Mouse (Mus musculus) hindbrain, postnatal 0 days (tissue): ENCODE data around the gene Lrch4. TPM values are rescaled to one million over a fixed set of nuclear protein-coding genes. Genes with fewer than 3 reads are reported as not detected.
A peak's percentile ranks its signal among the peaks of the same experiment; 100 is the strongest.

Source experiments
- ATAC-seq: fragments of 200-750 bp; cut with Nextera tagmentation; 2 replicates; pipeline ENCODE4 v1.8.0; 2017; ENCODE audit warnings: mild to moderate bottlenecking, moderate TSS enrichment, moderate library complexity
- DNase-seq: peaks from one replicate; pipeline ENCODE4 v3.0.0-alpha.2; 2015; ENCODE audit warnings: low spot score
- H3K27ac ChIP-seq: fragments of 300-500 bp; sonication (generic); 2 replicates; pipeline ENCODE4 v1.5.1; 2014; ENCODE audit warnings: mild to moderate bottlenecking
- H3K27me3 ChIP-seq: fragments of 300-500 bp; sonication (generic); 2 replicates; pipeline ENCODE4 v1.6.1; 2014; ENCODE audit warnings: low read length, mixed read lengths; ENCODE audit not compliant: insufficient read depth
- H3K36me3 ChIP-seq: fragments of 300-500 bp; sonication (generic); 2 replicates; pipeline ENCODE4 v1.6.1; 2014; ENCODE audit warnings: low read length, mixed read lengths; ENCODE audit not compliant: insufficient read depth
- H3K4me1 ChIP-seq: fragments of 300-500 bp; sonication (generic); 2 replicates; pipeline ENCODE4 v1.6.1; 2014; ENCODE audit warnings: antibody characterized with exemption, low read length, mixed read lengths; ENCODE audit not compliant: insufficient read depth
- H3K4me2 ChIP-seq: fragments of 300-500 bp; sonication (generic); 2 replicates; pipeline ENCODE4 v1.6.1; 2014; ENCODE audit warnings: low read depth, mild to moderate bottlenecking, low read length, moderate library complexity, mixed read lengths
- H3K4me3 ChIP-seq: fragments of 300-500 bp; sonication (generic); 2 replicates; pipeline ENCODE4 v1.5.1; 2014; ENCODE audit warnings: low read length
- H3K9ac ChIP-seq: fragments of 300-500 bp; sonication (generic); replicated peaks from 2 replicates; pipeline ENCODE4 v1.6.1; 2014; ENCODE audit warnings: mild to moderate bottlenecking, low read length, moderate library complexity, mixed read lengths
- H3K9me3 ChIP-seq: fragments of 300-500 bp; sonication (generic); 2 replicates; pipeline ENCODE4 v1.6.1; 2016; ENCODE audit warnings: low read length, mixed read lengths
- CTCF ChIP-seq: IDR thresholded peaks from 2 replicates; pipeline ENCODE4 v1.5.1; 2016; ENCODE audit warnings: antibody characterized with exemption, control low read depth, low read depth
- WGBS: fragments of 180-500 bp; shearing (Covaris S2); extraction: QIAGEN DNeasy Blood & Tissue Kit; methylation state at CpG from one replicate; pipeline ENCODE4 v1.1.7; 2014; 5-methylcytosine and 5-hydroxymethylcytosine counted together
- polyA plus RNA-seq: library from polyadenylated mRNA; unstranded; fragments of >200 nt; fragmentation: Nextera tagmentation; extraction: Ambion mirVana; gene quantifications from 2 replicates; pipeline ENCODE4 v1.2.1, GENCODE M21; 2015
- total RNA-seq: library from RNA; depleted of rRNA; stranded (reverse); fragments of >200 nt; gene quantifications from 2 replicates; pipeline ENCODE4 v1.2.3, GENCODE M21; 2014

Lrch4 gene
- total and polyA plus RNA-seq, 2 experiments from 2014 or later = 9.6 to 12.3 TPM

DNA sequence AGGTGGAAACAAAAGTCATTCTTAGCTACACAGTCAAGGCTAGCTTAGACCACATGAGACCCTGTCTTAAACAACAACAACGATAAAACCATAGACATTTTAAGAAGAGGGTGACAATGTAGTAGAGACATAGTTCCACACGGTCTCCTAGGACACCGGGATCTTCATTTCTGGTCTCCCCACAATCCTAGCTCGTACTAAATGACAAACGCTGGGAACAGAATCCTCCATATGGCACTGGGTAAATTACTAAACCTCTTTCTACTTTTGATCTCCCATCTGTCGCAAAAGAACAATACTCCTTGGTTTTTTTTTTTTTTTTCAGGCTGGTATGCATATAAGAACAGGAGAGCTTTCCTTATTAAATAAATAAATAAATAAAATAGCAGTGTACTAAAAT is 53.6 kb downstream of the Lrch4 start:
- no peak overlapping the region for H3K9ac ChIP-seq
- H3K4me2 ChIP-seq = peak overlapping the region; percentile 96
- no peaks in the 10 kb centered on the region for H3K27me3 ChIP-seq
- H3K9me3 ChIP-seq = no peaks in the 10 kb centered on the region
- WGBS = 73% methylated on average over 6 of the region's 6 CpGs
- peaks cover 5% of the 10 kb centered on the region for H3K4me1 ChIP-seq
- 0 out of 2 replicates have a peak overlapping the region, but pooled peaks have one; percentile 79 for H3K4me3 ChIP-seq
- no peak for ATAC-seq
- no peaks in the 10 kb centered on the region for H3K36me3 ChIP-seq
- TF ChIP-seq CTCF = no peak
- H3K27ac ChIP-seq = no peak overlapping the region
- no peak for DNase-seq

DNA sequence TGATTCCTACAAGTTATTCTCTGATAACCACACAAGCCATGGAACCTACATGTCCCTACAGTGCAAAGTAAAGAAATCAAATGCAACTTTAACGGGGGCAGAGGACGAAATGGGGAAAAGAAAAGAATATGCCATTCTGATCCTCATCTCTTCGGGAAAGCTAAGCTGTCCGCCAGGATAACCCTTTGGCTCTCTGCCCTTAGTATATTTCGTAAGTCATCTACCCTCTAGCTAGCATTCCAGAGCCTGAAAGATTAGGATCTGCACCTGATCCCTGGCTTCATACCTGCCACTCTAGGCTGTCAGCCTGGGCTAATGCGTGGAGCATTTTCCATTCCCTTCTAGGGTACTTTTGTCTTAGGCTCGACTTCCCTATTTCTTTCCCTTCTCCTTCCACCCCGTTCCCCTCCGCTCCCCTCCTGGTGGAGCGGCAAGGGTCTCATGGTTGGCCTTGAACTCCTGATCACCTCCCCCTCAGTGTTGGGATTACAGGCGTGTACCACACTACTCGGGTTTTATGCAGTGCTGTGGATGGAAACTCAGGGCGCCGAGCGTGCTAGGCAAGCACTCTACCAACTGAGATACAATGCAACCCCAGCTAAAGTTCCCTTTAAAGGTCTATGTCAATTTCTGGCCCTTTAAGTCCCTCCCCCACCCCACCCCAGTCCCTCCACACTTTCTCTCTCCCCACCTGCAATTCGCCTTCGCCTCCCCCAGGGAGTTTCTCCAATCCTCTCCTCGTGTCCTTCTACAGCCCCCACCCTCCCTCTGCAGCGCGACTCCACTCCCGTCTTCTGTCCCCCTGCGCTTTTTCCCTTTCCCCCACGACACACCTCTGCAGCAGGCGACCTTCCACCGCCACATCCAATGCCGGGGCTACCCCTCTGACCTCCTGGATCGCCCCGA is 54.7 kb downstream of the Lrch4 start:
- Histone ChIP-seq H3K27ac (peak overlapping the region; percentile 76), H3K27me3 (no peaks in the 10 kb centered on the region), H3K4me2 (peak overlapping the region; percentile 96), H3K36me3 (no peaks in the 10 kb centered on the region), H3K9me3 (no peaks in the 10 kb centered on the region), H3K4me1 (peaks cover 5% of the 10 kb centered on the region), H3K4me3 (peak overlapping the region; percentile 79), H3K9ac (peak overlapping the region; percentile 60)
- ATAC-seq (no peak), DNase-seq (peak; percentile 57)
- no peak for TF ChIP-seq CTCF
- 11% methylated on average over 27 of the region's 28 CpGs for WGBS

DNA sequence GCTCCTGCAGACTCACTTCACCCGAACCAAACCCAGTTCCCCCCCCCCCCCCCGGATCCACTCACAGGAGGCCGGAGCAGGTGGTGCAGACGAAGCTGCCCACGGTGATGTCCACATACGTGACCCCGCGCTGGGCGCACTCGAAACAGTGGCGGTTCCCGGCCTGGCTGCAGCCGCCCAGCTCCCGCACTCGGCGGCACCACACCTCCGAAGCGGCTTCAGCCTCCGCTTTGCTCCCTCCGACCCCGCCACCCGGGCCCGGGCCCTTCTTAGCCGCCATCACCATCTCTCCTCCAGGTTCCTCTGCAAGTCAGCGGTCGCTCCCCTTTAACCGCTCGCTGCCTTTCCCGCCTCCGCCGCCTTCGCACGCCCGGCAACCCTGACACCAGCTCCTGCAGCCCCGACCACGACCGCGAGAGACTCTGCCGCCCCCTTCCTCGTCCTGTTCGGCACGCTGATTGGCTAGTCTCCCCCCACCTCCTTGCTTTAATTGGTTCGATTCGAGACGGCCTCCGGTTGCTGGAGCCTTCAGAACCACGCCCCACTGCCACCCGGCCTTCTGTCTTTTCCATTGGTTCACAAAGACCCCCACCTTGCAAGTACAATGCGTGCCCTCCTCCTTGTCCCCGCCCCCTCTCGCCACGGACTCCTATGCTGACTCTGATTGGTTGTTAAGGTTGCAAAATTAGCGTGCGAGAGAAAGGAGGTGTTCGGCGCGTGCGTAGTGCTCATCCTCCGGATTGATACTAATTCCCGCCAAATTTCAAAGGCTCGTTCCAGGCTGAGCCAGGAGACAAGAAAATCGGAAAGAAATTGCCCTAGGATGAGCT is 55.6 kb downstream of the Lrch4 start, which contains the start of gene Agfg2:
Gene Agfg2 (minus strand): TSS at position 433 of the 830 bp plus-strand sequence.
- TF ChIP-seq CTCF = peak; percentile 46
- Histone ChIP-seq H3K36me3 (no peaks in the 10 kb centered on the region), H3K9me3 (no peaks in the 10 kb centered on the region), H3K4me1 (peaks cover 5% of the 10 kb centered on the region), H3K4me3 (peak within 1 kb of the TSS; percentile 79), H3K27ac (peak within 1 kb of the TSS; percentile 76), H3K4me2 (peak within 1 kb of the TSS; percentile 96), H3K27me3 (no peaks in the 10 kb centered on the region), H3K9ac (peak within 1 kb of the TSS; percentile 60)
- ATAC-seq (peak; percentile 100), DNase-seq (peak; percentile 99)
- under 1% methylated on average over 59 of the region's 62 CpGs for WGBS

DNA sequence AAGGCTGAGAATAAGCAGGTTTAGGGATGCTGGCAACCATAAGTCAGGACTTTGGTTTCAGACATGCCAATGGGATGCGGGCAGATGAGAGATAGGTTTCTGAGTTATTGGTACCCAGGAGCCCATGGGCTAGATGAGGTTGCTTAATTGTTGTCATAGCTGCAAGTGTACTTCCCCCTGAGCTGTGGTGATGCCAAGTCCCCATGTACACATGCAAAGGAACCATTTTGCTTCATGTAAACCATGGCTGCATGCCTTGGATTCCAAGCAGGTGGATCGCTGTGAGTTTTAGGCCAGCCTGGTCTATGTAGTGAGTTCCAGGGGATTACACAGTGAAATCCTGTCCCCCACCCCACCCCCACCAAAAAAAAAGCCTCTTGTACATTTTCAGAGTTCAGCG is 56.7 kb downstream of the Lrch4 start:
- Histone ChIP-seq H3K27me3 (no peaks in the 10 kb centered on the region), H3K4me1 (peaks cover 5% of the 10 kb centered on the region), H3K4me2 (no peak overlapping the region), H3K27ac (no peak overlapping the region), H3K4me3 (no peak overlapping the region), H3K36me3 (no peaks in the 10 kb centered on the region), H3K9ac (no peak overlapping the region), H3K9me3 (no peaks in the 10 kb centered on the region)
- no peak for TF ChIP-seq CTCF
- ATAC-seq (no peak), DNase-seq (no peak)
- 96% methylated on average over 3 of the region's 3 CpGs for WGBS

GRCm38 (mm10) chr5:137686127-137686790 is 57.3 kb downstream of the Lrch4 start:
- no peak overlapping the region for H3K4me3 ChIP-seq
- no peaks in the 10 kb centered on the region for H3K9me3 ChIP-seq
- no peak for TF ChIP-seq CTCF
- no peak overlapping the region for H3K4me2 ChIP-seq
- peaks cover 5% of the 10 kb centered on the region for H3K4me1 ChIP-seq
- DNase-seq = no peak
- WGBS = 89% methylated on average over 6 of the region's 6 CpGs
- no peaks in the 10 kb centered on the region for H3K27me3 ChIP-seq
- no peak overlapping the region for H3K27ac ChIP-seq
- ATAC-seq = no peak
- no peak overlapping the region for H3K9ac ChIP-seq
- H3K36me3 ChIP-seq = no peaks in the 10 kb centered on the region

DNA sequence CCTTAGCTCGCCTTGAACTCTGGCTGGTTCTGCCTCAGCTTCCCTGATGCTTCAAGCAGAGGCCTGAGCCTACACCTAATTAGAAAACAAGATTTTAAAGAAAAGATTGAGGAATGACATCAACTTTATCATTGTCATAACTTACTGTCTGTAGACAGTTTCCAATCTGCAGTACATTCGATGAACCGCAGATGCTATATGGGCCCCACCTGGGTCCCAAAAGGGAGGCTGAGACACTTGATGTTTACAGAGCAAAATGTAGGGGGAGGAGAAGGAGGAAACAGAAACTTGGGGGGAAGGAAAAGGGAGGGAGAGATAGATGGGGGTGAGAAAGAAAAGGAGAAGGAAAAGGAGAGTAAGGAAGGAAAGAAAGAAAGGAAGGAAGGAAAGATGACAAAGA is 61.1 kb downstream of the Lrch4 start:
- Histone ChIP-seq H3K4me3 (no peak overlapping the region), H3K27ac (no peak overlapping the region), H3K9ac (no peak overlapping the region), H3K9me3 (no peaks in the 10 kb centered on the region), H3K36me3 (no peaks in the 10 kb centered on the region), H3K4me1 (no peaks in the 10 kb centered on the region), H3K27me3 (no peaks in the 10 kb centered on the region), H3K4me2 (no peak overlapping the region)
- DNase-seq = no peak
- no peak for ATAC-seq
- no peak for TF ChIP-seq CTCF
- 91% methylated on average over 3 of the region's 3 CpGs for WGBS
